Mouse (Mus musculus) heart, adult 8-10 months (tissue): Measurements from ENCODE around the gene Taar2. TPM values are rescaled to one million over a fixed set of nuclear protein-coding genes. Genes with fewer than 3 reads are reported as not detected.

Source experiments
- DNase-seq: peaks from one replicate; pipeline ENCODE4 v3.0.0; 2022; ENCODE audit warnings: low spot score
- total RNA-seq, 4 experiments: library from RNA; stranded (reverse); gene quantifications; 2 replicates each; pipeline ENCODE4 v1.2.4; 2022

Gene Taar2
- total RNA-seq, 4 experiments from 2014 or later: not detected

- peak; percentile 57 for DNase-seq
These were observed 40.7 kb downstream of the Taar2 start for GRCm38 (mm10) chr10:23978901-23979705.

- DNase-seq: no peak
These were observed 47.2 kb downstream of the Taar2 start, which contains the start of gene Taar6 for GRCm38 (mm10) chr10:23985546-23985945. Gene Taar6, minus strand, starts transcription at chr10:23985646.

GRCm38 (mm10) chr10:23986419-23986818 is 48.0 kb downstream of the Taar2 start:
- no peak for DNase-seq

Other genes with a start within 250 kb of the Taar2 start
- 100 to 1,000 TPM; 143 to 253 (median 212) TPM for gene Rps12, start 151.3 kb upstream of the Taar2 start, total RNA-seq
- 10 to 100 TPM in 1 of 4 experiments, 1 to 10 TPM in 3; 6.2 to 10.7 (median 7.9) TPM for gene Slc18b1, start 141.6 kb upstream of the Taar2 start, total RNA-seq
- gene Vnn3, start 87.1 kb upstream of the Taar2 start, total RNA-seq: under 1 TPM in 3 of 4 experiments, not detected in 1; 0.12 to 0.34 (median 0.16) TPM
- under 1 TPM; 0.25 to 0.72 (median 0.35) TPM for gene Vnn1, start 43.9 kb upstream of the Taar2 start, total RNA-seq
- not detected for gene Taar1, start 18.2 kb upstream of the Taar2 start, total RNA-seq
- not detected for gene Taar3, start 11.0 kb downstream of the Taar2 start, total RNA-seq
- not detected for gene Taar4, start 21.9 kb downstream of the Taar2 start, total RNA-seq
- not detected for gene Taar5, start 32.1 kb downstream of the Taar2 start, total RNA-seq
- gene Taar6, start 47.1 kb downstream of the Taar2 start, total RNA-seq: not detected
- gene Taar7a, start 54.9 kb downstream of the Taar2 start, total RNA-seq: not detected
- gene Taar7b, start 61.4 kb downstream of the Taar2 start, total RNA-seq: not detected
- gene Taar7d, start 88.7 kb downstream of the Taar2 start, total RNA-seq: not detected
- not detected for gene Taar7e, start 99.0 kb downstream of the Taar2 start, total RNA-seq
- gene Taar7f, start 110.9 kb downstream of the Taar2 start, total RNA-seq: not detected
- gene Taar8a, start 137.9 kb downstream of the Taar2 start, total RNA-seq: not detected
- gene Taar8b, start 153.7 kb downstream of the Taar2 start, total RNA-seq: not detected
- not detected for gene Taar8c, start 163.3 kb downstream of the Taar2 start, total RNA-seq
- gene Taar9, start 171.0 kb downstream of the Taar2 start, total RNA-seq: not detected
- gene Stx7, start 210.7 kb downstream of the Taar2 start, total RNA-seq: 10 to 100 TPM; 41.3 to 54.2 (median 48.0) TPM